Mouse (Mus musculus): Measurements from ENCODE around the gene Sergef.

GRCm38 (mm10) chr7:46667256-46667655, 27.6 kb upstream of the Sergef start:
- no peak for TF ChIP-seq GATA1 (IDR thresholded peaks at IDR 0.05; ENCODE audit: low read length)
- TF ChIP-seq TAL1 (IDR thresholded peaks at IDR 0.05; ENCODE audit: low read length), result no peak

Data from erythroblast, embryonic 14.5 days (primary cell).